16 mouse cellular contexts compared by ENCODE assay signal in the genomic region with DNA sequence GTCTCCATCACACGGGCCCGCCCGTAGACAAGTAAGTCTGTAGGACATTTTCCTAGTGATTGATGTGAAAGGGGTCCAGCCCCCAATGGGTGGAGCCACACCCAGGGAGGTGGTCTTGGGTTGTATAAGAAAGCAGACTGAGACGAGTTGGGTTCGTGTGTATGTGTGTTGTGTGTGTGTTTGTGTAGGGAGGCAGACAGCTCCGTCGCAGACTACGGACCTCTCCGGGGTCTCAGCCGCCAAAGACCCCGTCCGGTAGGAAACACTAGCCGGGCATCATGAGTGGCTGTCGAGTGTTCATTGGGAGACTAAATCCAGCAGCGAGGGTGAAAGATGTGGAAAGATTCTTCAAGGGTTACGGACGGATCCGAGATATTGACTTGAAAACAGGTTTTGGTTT. TPM values are rescaled to one million over a fixed set of nuclear protein-coding genes. Genes with fewer than 3 reads are reported as not detected.
"Had no signal": no experiment of that assay in that cellular context is flagged by ENCODE, and none has a peak within 500 bp of the region (broad histone marks: within the 10 kb centered on the region; RNA-seq: fewer than 3 reads in every experiment).

No protein-coding gene starts in this region.

RNA-seq across cellular contexts. Expression of a gene that starts 30.2 kb away (rescaled TPM):
- polyA plus RNA-seq: liver, embryonic 13.5 days; liver, embryonic 15.5 days; liver, postnatal 0 days; lung, adult 2 months; lung, postnatal 0 days; macrophage; midbrain, embryonic 10.5 days; midbrain, embryonic 12.5 days; midbrain, embryonic 14.5 days; midbrain, embryonic 16.5 days; neural tube, embryonic 12.5 days; neural tube, embryonic 14.5 days; small intestine, adult 2 months; stomach, embryonic 14.5 days; stomach, embryonic 16.5 days; urinary bladder, adult 2 months had no signal
